Mouse (Mus musculus) embryonic facial prominence, embryonic 13.5 days (tissue): Measurements from ENCODE around the gene Esm1. TPM values are rescaled to one million over a fixed set of nuclear protein-coding genes. Genes with fewer than 3 reads are reported as not detected.
"Not testable (repeated sequence)": the region's sequence is repeated elsewhere in the genome, so short reads cannot be mapped to it uniquely, and the experiment has no call there.

ENCODE experiments used
- ATAC-seq: fragments of 200-750 bp; cut with Nextera tagmentation; 2 replicates; pipeline ENCODE4 v1.8.0; 2017; ENCODE audit warnings: low read depth; ENCODE audit not compliant: insufficient number of reproducible peaks, insufficient read depth, low FRiP score, low TSS enrichment
- H3K27ac ChIP-seq: fragments of 300-500 bp; sonication (generic); 2 replicates; pipeline ENCODE4 v1.5.1; 2015; ENCODE audit warnings: moderate library complexity, mild to moderate bottlenecking, inconsistent platforms
- H3K27me3 ChIP-seq: fragments of 300-500 bp; sonication (generic); 2 replicates; pipeline ENCODE4 v1.6.1; 2015; ENCODE audit warnings: mild to moderate bottlenecking, inconsistent platforms
- H3K36me3 ChIP-seq: fragments of 300-500 bp; sonication (generic); 2 replicates; pipeline ENCODE4 v1.6.1; 2015; ENCODE audit warnings: mild to moderate bottlenecking, inconsistent platforms
- H3K4me1 ChIP-seq: fragments of 300-500 bp; sonication (generic); 2 replicates; pipeline ENCODE4 v1.6.1; 2015; ENCODE audit warnings: inconsistent platforms
- H3K4me2 ChIP-seq: fragments of 300-500 bp; sonication (generic); 2 replicates; pipeline ENCODE4 v1.6.1; 2015; ENCODE audit warnings: moderate library complexity, mild to moderate bottlenecking, inconsistent platforms
- H3K4me3 ChIP-seq: fragments of 300-500 bp; sonication (generic); 2 replicates; pipeline ENCODE4 v1.5.1; 2015; ENCODE audit warnings: mild to moderate bottlenecking, inconsistent platforms
- H3K9ac ChIP-seq: fragments of 300-500 bp; sonication (generic); 2 replicates; pipeline ENCODE4 v1.6.1; 2015; ENCODE audit warnings: mild to moderate bottlenecking, inconsistent platforms
- H3K9me3 ChIP-seq: fragments of 300-500 bp; sonication (generic); 2 replicates; pipeline ENCODE4 v1.6.1; 2016; ENCODE audit warnings: inconsistent platforms
- WGBS: fragments of 180-500 bp; shearing (Covaris S2); methylation state at CpG from one replicate; pipeline ENCODE4 v1.1.7; 2015; ENCODE audit warnings: mixed read lengths; 5-methylcytosine and 5-hydroxymethylcytosine counted together
- polyA plus RNA-seq: library from polyadenylated mRNA; unstranded; fragments of >200 nt; fragmentation: Nextera tagmentation; extraction: Ambion mirVana; gene quantifications from 2 replicates; pipeline ENCODE4 v1.2.1, GENCODE M21; 2015

The Esm1 gene
- polyA plus RNA-seq, 1 experiment from 2014 or later: 2.6 TPM

- H3K4me1 ChIP-seq: no peaks in the 10 kb centered on the region
- 54% methylated on average over 6 of the region's 6 CpGs for WGBS
- H3K4me2 ChIP-seq: no peak overlapping the region
- H3K9ac ChIP-seq: no peak overlapping the region
- no peak for ATAC-seq
- H3K27me3 ChIP-seq: no peaks in the 10 kb centered on the region
- H3K36me3 ChIP-seq: no peaks in the 10 kb centered on the region
- H3K27ac ChIP-seq: no peak overlapping the region
- H3K4me3 ChIP-seq: no peak overlapping the region
- H3K9me3 ChIP-seq: no peaks in the 10 kb centered on the region
These were observed 32.7 kb downstream of the Esm1 start for GRCm38 (mm10) chr13:113242129-113242528.

GRCm38 (mm10) chr13:113245025-113245424 lies 35.6 kb downstream of the Esm1 start:
- no peak overlapping the region for H3K9ac ChIP-seq
- no peak overlapping the region for H3K27ac ChIP-seq
- no peak overlapping the region for H3K4me2 ChIP-seq
- no peak overlapping the region for H3K4me3 ChIP-seq
- H3K27me3 ChIP-seq: no peaks in the 10 kb centered on the region
- H3K36me3 ChIP-seq: no peaks in the 10 kb centered on the region
- 76% methylated on average over 8 of the region's 8 CpGs for WGBS
- ATAC-seq: no peak
- H3K4me1 ChIP-seq: no peaks in the 10 kb centered on the region
- no peaks in the 10 kb centered on the region for H3K9me3 ChIP-seq

- H3K9me3 ChIP-seq, H3K9ac ChIP-seq, H3K27ac ChIP-seq, H3K27me3 ChIP-seq, ATAC-seq, H3K36me3 ChIP-seq, H3K4me1 ChIP-seq, H3K4me2 ChIP-seq, H3K4me3 ChIP-seq: not testable (repeated sequence)
- 81% methylated on average over 7 of the region's 7 CpGs for WGBS
These were observed 43.1 kb downstream of the Esm1 start for GRCm38 (mm10) chr13:113252580-113252979.

- Histone ChIP-seq H3K9ac (no peak overlapping the region), H3K27me3 (no peaks in the 10 kb centered on the region), H3K4me1 (no peaks in the 10 kb centered on the region), H3K27ac (no peak overlapping the region), H3K4me3 (no peak overlapping the region), H3K4me2 (no peak overlapping the region), H3K36me3 (no peaks in the 10 kb centered on the region), H3K9me3 (no peaks in the 10 kb centered on the region)
- WGBS: 93% methylated on average over 2 of the region's 2 CpGs
- no peak for ATAC-seq
These were observed 47.3 kb downstream of the Esm1 start for GRCm38 (mm10) chr13:113256766-113257165.

GRCm38 (mm10) chr13:113257190-113257589 lies 47.7 kb downstream of the Esm1 start:
- no peak for ATAC-seq
- Histone ChIP-seq H3K9ac (no peak overlapping the region), H3K4me3 (no peak overlapping the region), H3K36me3 (no peaks in the 10 kb centered on the region), H3K27me3 (no peaks in the 10 kb centered on the region), H3K4me2 (no peak overlapping the region), H3K27ac (no peak overlapping the region), H3K9me3 (no peaks in the 10 kb centered on the region), H3K4me1 (no peaks in the 10 kb centered on the region)
- whole genome bisulfite sequencing: 40% methylated on average over 5 of the region's 5 CpGs

GRCm38 (mm10) chr13:113259237-113259636 lies 49.8 kb downstream of the Esm1 start:
- 88% methylated on average over 5 of the region's 5 CpGs for WGBS
- H3K4me2 ChIP-seq: no peak overlapping the region
- no peak for ATAC-seq
- H3K4me3 ChIP-seq: no peak overlapping the region
- no peaks in the 10 kb centered on the region for H3K36me3 ChIP-seq
- H3K27ac ChIP-seq: no peak overlapping the region
- H3K27me3 ChIP-seq: no peaks in the 10 kb centered on the region
- no peaks in the 10 kb centered on the region for H3K9me3 ChIP-seq
- no peaks in the 10 kb centered on the region for H3K4me1 ChIP-seq
- H3K9ac ChIP-seq: no peak overlapping the region

GRCm38 (mm10) chr13:113262822-113263221 lies 53.4 kb downstream of the Esm1 start:
- no peak for ATAC-seq

GRCm38 (mm10) chr13:113265257-113265656 lies 55.8 kb downstream of the Esm1 start:
- Histone ChIP-seq H3K27ac (no peak overlapping the region), H3K9ac (no peak overlapping the region), H3K4me1 (no peaks in the 10 kb centered on the region), H3K4me2 (no peak overlapping the region), H3K27me3 (no peaks in the 10 kb centered on the region), H3K36me3 (no peaks in the 10 kb centered on the region), H3K4me3 (no peak overlapping the region), H3K9me3 (no peaks in the 10 kb centered on the region)
- 23% methylated on average over 13 of the region's 13 CpGs for WGBS
- ATAC-seq: no peak

More at GRCm38 (mm10) chr13:113262822-113263221, 53.4 kb downstream of the Esm1 start:
- 70% methylated on average over 12 of the region's 12 CpGs for WGBS
- Histone ChIP-seq H3K27me3 (no peaks in the 10 kb centered on the region), H3K4me1 (no peaks in the 10 kb centered on the region), H3K36me3 (no peaks in the 10 kb centered on the region), H3K4me2 (no peak overlapping the region), H3K27ac (no peak overlapping the region), H3K4me3 (no peak overlapping the region), H3K9ac (no peak overlapping the region), H3K9me3 (no peaks in the 10 kb centered on the region)

- no peaks in the 10 kb centered on the region for H3K4me1 ChIP-seq
- 28% methylated on average over 9 of the region's 9 CpGs for WGBS
- H3K27me3 ChIP-seq: no peaks in the 10 kb centered on the region
- ATAC-seq: no peak
- H3K36me3 ChIP-seq: no peaks in the 10 kb centered on the region
- no peak overlapping the region for H3K4me3 ChIP-seq
- no peak overlapping the region for H3K9ac ChIP-seq
- no peaks in the 10 kb centered on the region for H3K9me3 ChIP-seq
- peak overlapping the region; percentile 30 for H3K4me2 ChIP-seq
- no peak overlapping the region for H3K27ac ChIP-seq
These were observed 57.1 kb downstream of the Esm1 start for GRCm38 (mm10) chr13:113266495-113266951.

- H3K36me3 ChIP-seq: no peaks in the 10 kb centered on the region
- no peaks in the 10 kb centered on the region for H3K27me3 ChIP-seq
- no peak overlapping the region for H3K9ac ChIP-seq
- H3K4me3 ChIP-seq: no peak overlapping the region
- 77% methylated on average over 3 of the region's 3 CpGs for WGBS
- no peak for ATAC-seq
- H3K4me2 ChIP-seq: no peak overlapping the region
- H3K9me3 ChIP-seq: no peaks in the 10 kb centered on the region
- no peaks in the 10 kb centered on the region for H3K4me1 ChIP-seq
- no peak overlapping the region for H3K27ac ChIP-seq
These were observed 57.7 kb downstream of the Esm1 start for GRCm38 (mm10) chr13:113267204-113267603.

Other genes starting within 250 kb of the Esm1 start
- gene Ccno, start 221.9 kb upstream of the Esm1 start, polyA plus RNA-seq: 0.63 and 1.1 TPM in 2 replicates
- gene Mcidas, start 215.8 kb upstream of the Esm1 start, polyA plus RNA-seq: 0.21 and 0.34 TPM in 2 replicates
- 0.14 TPM in 1 of 2 replicates, not detected in the other for gene Cdc20b, start 174.5 kb upstream of the Esm1 start, polyA plus RNA-seq
- 181 and 205 TPM in 2 replicates for gene Gpx8, start 163.2 kb upstream of the Esm1 start, polyA plus RNA-seq
- gene Gzma, start 108.7 kb upstream of the Esm1 start, polyA plus RNA-seq: not detected in 2 replicates
- gene Gzmk, start 16.2 kb downstream of the Esm1 start, polyA plus RNA-seq: not detected in 2 replicates
- gene BC067074, start 83.5 kb downstream of the Esm1 start, polyA plus RNA-seq: 7.6 and 7.7 TPM in 2 replicates